Mouse (Mus musculus): ENCODE data around the gene Icosl.
A peak's percentile ranks its signal among the peaks of the same experiment; 100 is the strongest.
"Not testable (repeated sequence)": the region's sequence is repeated elsewhere in the genome, so short reads cannot be mapped to it uniquely, and the experiment has no call there.

Icosl gene

DNA sequence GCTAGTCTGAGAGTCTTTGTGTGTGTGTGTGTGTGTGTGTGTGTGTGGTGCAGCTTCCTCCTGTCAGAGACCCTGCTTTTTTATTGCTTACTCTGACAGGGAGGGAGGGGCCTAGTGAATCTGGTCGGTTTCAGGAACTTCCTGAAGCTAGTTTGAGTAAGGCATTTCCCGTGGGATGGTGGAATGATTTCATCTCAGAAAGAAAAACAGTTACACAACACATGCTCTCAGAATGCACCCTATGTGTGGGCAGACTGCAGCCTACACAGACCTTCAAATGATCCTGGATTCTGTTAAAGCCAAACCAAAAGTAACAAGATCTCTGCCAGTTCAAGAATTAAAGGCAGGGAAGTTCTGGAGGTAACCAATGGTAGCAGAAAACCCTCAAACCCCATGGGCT lies 46.1 kb downstream of the Icosl start:
- DNase-seq (ENCODE audit: low spot score) = no peak

- DNase-seq (ENCODE audit: low spot score) = no peak
Measured at GRCm38 (mm10) chr10:78119422-78119821, 50.3 kb downstream of the Icosl start.

- not testable (repeated sequence) for DNase-seq (ENCODE audit: low spot score)
Measured at GRCm38 (mm10) chr10:78124137-78124536, 55.0 kb downstream of the Icosl start.

GRCm38 (mm10) chr10:78125061-78125460 lies 56.0 kb downstream of the Icosl start:
- DNase-seq (ENCODE audit: low spot score) = not testable (repeated sequence)

DNA sequence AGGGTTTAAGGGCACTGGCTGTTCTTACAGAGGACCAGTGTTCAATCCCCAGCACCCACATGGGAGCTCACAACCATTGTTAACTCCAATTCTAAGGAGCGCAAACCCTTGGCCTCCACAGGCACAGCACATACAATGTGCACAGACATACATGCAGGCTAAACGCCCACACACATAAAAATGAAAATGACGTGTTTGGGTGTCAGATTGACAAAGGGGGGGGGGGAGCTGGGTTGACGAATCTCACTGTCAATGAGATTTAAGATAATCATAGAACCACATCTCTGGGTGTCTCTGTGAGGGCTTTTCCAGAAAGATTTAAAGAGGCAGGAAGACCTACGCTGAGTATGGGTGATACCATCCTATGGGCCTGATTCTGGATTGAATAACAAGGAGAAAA lies 57.2 kb downstream of the Icosl start:
- no peak for DNase-seq (ENCODE audit: low spot score)

- DNase-seq (ENCODE audit: low spot score) = no peak
Measured at GRCm38 (mm10) chr10:78127046-78127870, 58.2 kb downstream of the Icosl start.

DNA sequence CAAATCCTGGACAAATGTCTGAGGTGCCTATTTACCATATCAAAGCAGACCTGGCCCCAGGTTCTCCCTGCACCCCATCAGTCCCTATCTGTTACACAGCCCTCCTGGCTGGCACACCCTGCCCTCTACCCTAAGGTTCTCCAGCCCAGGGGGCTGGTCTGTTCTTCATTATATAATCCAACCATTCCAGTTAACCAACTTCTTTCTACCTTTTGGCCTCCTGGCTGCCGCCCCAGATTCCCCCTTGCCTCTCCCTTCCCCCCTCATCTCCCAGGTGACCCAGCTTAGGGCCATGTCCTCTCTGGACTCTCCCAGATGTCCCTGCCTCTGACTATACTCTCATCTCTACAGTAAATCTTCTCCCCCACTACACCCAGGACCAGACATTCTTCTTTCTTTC lies 58.8 kb downstream of the Icosl start:
- no peak for DNase-seq (ENCODE audit: low spot score)

- DNase-seq (ENCODE audit: low spot score) = no peak
Measured at GRCm38 (mm10) chr10:78128647-78129046, 59.5 kb downstream of the Icosl start.

- peak; percentile 65 for DNase-seq (ENCODE audit: low spot score)
Measured at GRCm38 (mm10) chr10:78129423-78129822, 60.3 kb downstream of the Icosl start.

DNA sequence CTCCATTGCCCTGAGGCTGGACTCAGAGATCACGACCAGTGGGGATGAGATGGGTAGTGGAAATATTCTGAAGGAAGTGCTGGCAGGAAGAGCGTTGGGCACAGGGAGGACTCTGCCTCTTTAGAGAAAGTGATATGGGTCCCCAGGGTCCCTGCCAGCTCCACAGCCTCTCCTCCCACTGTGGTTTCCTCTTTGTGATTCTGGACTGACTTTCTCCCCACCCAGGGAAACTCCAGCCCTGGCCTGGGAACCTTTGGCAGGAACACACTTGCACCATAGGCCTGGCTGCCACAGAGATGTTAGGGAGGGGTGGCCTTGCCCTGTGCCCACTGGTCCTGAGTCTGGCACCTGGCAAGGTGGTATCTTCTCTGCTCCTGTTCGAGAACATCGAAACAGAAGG lies 60.9 kb downstream of the Icosl start:
- DNase-seq (ENCODE audit: low spot score) = no peak
